Mouse (Mus musculus): ENCODE measurements around the gene Rfk.

DNA sequence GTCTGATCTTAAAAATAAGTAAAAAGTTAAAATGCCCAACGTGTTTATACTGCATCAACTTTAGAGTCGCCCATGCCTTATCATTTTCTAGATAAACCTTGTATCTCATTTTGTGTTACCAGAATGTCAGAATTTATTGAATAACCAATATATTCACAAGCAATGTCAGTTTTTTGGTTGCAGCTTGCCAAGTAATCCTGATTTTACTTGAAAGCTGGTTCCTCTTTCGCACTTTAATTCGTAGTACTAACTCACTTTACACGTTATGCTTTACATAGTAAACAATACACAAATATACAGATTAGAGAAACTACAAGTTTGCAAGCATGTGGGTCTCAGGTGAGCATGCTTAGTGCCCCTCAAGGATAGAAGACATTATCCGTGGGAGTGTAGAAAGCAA is 36.9 kb upstream of the Rfk start:
- no peak for TF ChIP-seq POLR2A (IDR thresholded peaks at IDR 0.05; ENCODE audit: borderline replicate concordance, insufficient read depth, low read length)
- TF ChIP-seq CTCF (IDR thresholded peaks at IDR 0.05; ENCODE audit: borderline replicate concordance, insufficient read depth, low read depth, low read length) = no peak

Data from cerebellum, adult 2 months (tissue).